Mouse (Mus musculus): ENCODE measurements around the gene Armc3. TPM values are rescaled to one million over a fixed set of nuclear protein-coding genes. Genes with fewer than 3 reads are reported as not detected.

The Armc3 gene
- polyA plus RNA-seq, 1 experiment from 2014 or later, result 0.15 TPM

- WGBS, result 89% methylated on average over 1 of the region's 1 CpGs
- Histone ChIP-seq H3K4me2 (ENCODE audit: low read depth, severe bottlenecking) (no peak overlapping the region), H3K36me3 (ENCODE audit: control insufficient read depth, insufficient read depth, low read length) (no peaks in the 10 kb centered on the region), H3K9me3 (ENCODE audit: control insufficient read depth, low read length) (no peaks in the 10 kb centered on the region), H3K4me1 (ENCODE audit: control insufficient read depth, insufficient read depth, low read length) (0 out of 2 replicates have a peak, but pooled peaks cover 4% of the 10 kb centered on the region), H3K27me3 (ENCODE audit: control insufficient read depth, insufficient read depth, low read length) (no peaks in the 10 kb centered on the region), H3K9ac (ENCODE audit: low read length) (no peak overlapping the region), H3K4me3 (ENCODE audit: low read depth, low read length) (no peak overlapping the region), H3K27ac (replicated peaks; ENCODE audit: low read depth, low read length) (no peak overlapping the region)
- no peak for ATAC-seq (ENCODE audit: insufficient number of reproducible peaks, low FRiP score, low TSS enrichment, low read depth)
- no peak for DNase-seq (ENCODE audit: low spot score)
These were observed 1.0 kb downstream of the Armc3 start for GRCm38 (mm10) chr2:19200112-19200511.

- H3K4me1 ChIP-seq (ENCODE audit: control insufficient read depth, insufficient read depth, low read length), result 0 out of 2 replicates have a peak, but pooled peaks cover 4% of the 10 kb centered on the region
- ATAC-seq (ENCODE audit: insufficient number of reproducible peaks, low FRiP score, low TSS enrichment, low read depth), result no peak
- no peak for DNase-seq (ENCODE audit: low spot score)
These were observed 2.6 kb downstream of the Armc3 start for GRCm38 (mm10) chr2:19201682-19202081.

GRCm38 (mm10) chr2:19234305-19234704 lies 35.2 kb downstream of the Armc3 start:
- Histone ChIP-seq H3K4me1 (ENCODE audit: control insufficient read depth, insufficient read depth, low read length) (no peaks in the 10 kb centered on the region), H3K4me2 (ENCODE audit: low read depth, severe bottlenecking) (no peak overlapping the region), H3K4me3 (ENCODE audit: low read depth, low read length) (no peak overlapping the region), H3K27me3 (ENCODE audit: control insufficient read depth, insufficient read depth, low read length) (no peaks in the 10 kb centered on the region), H3K9me3 (ENCODE audit: control insufficient read depth, low read length) (no peaks in the 10 kb centered on the region), H3K36me3 (ENCODE audit: control insufficient read depth, insufficient read depth, low read length) (no peaks in the 10 kb centered on the region), H3K27ac (replicated peaks; ENCODE audit: low read depth, low read length) (no peak overlapping the region), H3K9ac (ENCODE audit: low read length) (no peak overlapping the region)
- DNase-seq (ENCODE audit: low spot score) (no peak), ATAC-seq (ENCODE audit: insufficient number of reproducible peaks, low FRiP score, low TSS enrichment, low read depth) (no peak)
- WGBS, result 86% methylated on average over 5 of the region's 5 CpGs

More at GRCm38 (mm10) chr2:19201682-19202081, 2.6 kb downstream of the Armc3 start:
- H3K4me2 ChIP-seq (ENCODE audit: low read depth, severe bottlenecking), result no peak overlapping the region
- WGBS, result 78% methylated on average over 2 of the region's 2 CpGs
- no peaks in the 10 kb centered on the region for H3K36me3 ChIP-seq (ENCODE audit: control insufficient read depth, insufficient read depth, low read length)
- no peak overlapping the region for H3K9ac ChIP-seq (ENCODE audit: low read length)
- no peak overlapping the region for H3K4me3 ChIP-seq (ENCODE audit: low read depth, low read length)
- no peaks in the 10 kb centered on the region for H3K27me3 ChIP-seq (ENCODE audit: control insufficient read depth, insufficient read depth, low read length)
- no peak overlapping the region for H3K27ac ChIP-seq (replicated peaks; ENCODE audit: low read depth, low read length)
- no peaks in the 10 kb centered on the region for H3K9me3 ChIP-seq (ENCODE audit: control insufficient read depth, low read length)

GRCm38 (mm10) chr2:19235193-19235592 lies 36.1 kb downstream of the Armc3 start:
- no peak overlapping the region for H3K27ac ChIP-seq (replicated peaks; ENCODE audit: low read depth, low read length)
- 96% methylated on average over 2 of the region's 2 CpGs for WGBS
- ATAC-seq (ENCODE audit: insufficient number of reproducible peaks, low FRiP score, low TSS enrichment, low read depth) (no peak), DNase-seq (ENCODE audit: low spot score) (no peak)
- H3K36me3 ChIP-seq (ENCODE audit: control insufficient read depth, insufficient read depth, low read length), result no peaks in the 10 kb centered on the region
- H3K4me2 ChIP-seq (ENCODE audit: low read depth, severe bottlenecking), result no peak overlapping the region
- H3K4me3 ChIP-seq (ENCODE audit: low read depth, low read length), result no peak overlapping the region
- no peak overlapping the region for H3K9ac ChIP-seq (ENCODE audit: low read length)
- H3K4me1 ChIP-seq (ENCODE audit: control insufficient read depth, insufficient read depth, low read length), result no peaks in the 10 kb centered on the region
- no peaks in the 10 kb centered on the region for H3K9me3 ChIP-seq (ENCODE audit: control insufficient read depth, low read length)
- no peaks in the 10 kb centered on the region for H3K27me3 ChIP-seq (ENCODE audit: control insufficient read depth, insufficient read depth, low read length)

GRCm38 (mm10) chr2:19235614-19236013 lies 36.5 kb downstream of the Armc3 start:
- no peak for ATAC-seq (ENCODE audit: insufficient number of reproducible peaks, low FRiP score, low TSS enrichment, low read depth)
- H3K36me3 ChIP-seq (ENCODE audit: control insufficient read depth, insufficient read depth, low read length), result no peaks in the 10 kb centered on the region
- WGBS, result 83% methylated on average over 4 of the region's 4 CpGs
- no peaks in the 10 kb centered on the region for H3K27me3 ChIP-seq (ENCODE audit: control insufficient read depth, insufficient read depth, low read length)
- H3K9ac ChIP-seq (ENCODE audit: low read length), result no peak overlapping the region
- no peak for DNase-seq (ENCODE audit: low spot score)
- H3K4me3 ChIP-seq (ENCODE audit: low read depth, low read length), result no peak overlapping the region
- no peak overlapping the region for H3K4me2 ChIP-seq (ENCODE audit: low read depth, severe bottlenecking)
- H3K9me3 ChIP-seq (ENCODE audit: control insufficient read depth, low read length), result no peaks in the 10 kb centered on the region
- no peaks in the 10 kb centered on the region for H3K4me1 ChIP-seq (ENCODE audit: control insufficient read depth, insufficient read depth, low read length)
- no peak overlapping the region for H3K27ac ChIP-seq (replicated peaks; ENCODE audit: low read depth, low read length)

GRCm38 (mm10) chr2:19238771-19239170 lies 39.7 kb downstream of the Armc3 start:
- H3K9me3 ChIP-seq (ENCODE audit: control insufficient read depth, low read length), result no peaks in the 10 kb centered on the region
- H3K4me2 ChIP-seq (ENCODE audit: low read depth, severe bottlenecking), result no peak overlapping the region
- H3K9ac ChIP-seq (ENCODE audit: low read length), result no peak overlapping the region
- ATAC-seq (ENCODE audit: insufficient number of reproducible peaks, low FRiP score, low TSS enrichment, low read depth), result no peak
- H3K4me1 ChIP-seq (ENCODE audit: control insufficient read depth, insufficient read depth, low read length), result no peaks in the 10 kb centered on the region
- H3K36me3 ChIP-seq (ENCODE audit: control insufficient read depth, insufficient read depth, low read length), result no peaks in the 10 kb centered on the region
- H3K27me3 ChIP-seq (ENCODE audit: control insufficient read depth, insufficient read depth, low read length), result no peaks in the 10 kb centered on the region
- DNase-seq (ENCODE audit: low spot score), result no peak
- H3K27ac ChIP-seq (replicated peaks; ENCODE audit: low read depth, low read length), result no peak overlapping the region
- H3K4me3 ChIP-seq (ENCODE audit: low read depth, low read length), result no peak overlapping the region
- WGBS, result 64% methylated on average over 2 of the region's 2 CpGs

- ATAC-seq (ENCODE audit: insufficient number of reproducible peaks, low FRiP score, low TSS enrichment, low read depth) (no peak), DNase-seq (ENCODE audit: low spot score) (peak; percentile 8)
- Histone ChIP-seq H3K27me3 (ENCODE audit: control insufficient read depth, insufficient read depth, low read length) (no peaks in the 10 kb centered on the region), H3K4me1 (ENCODE audit: control insufficient read depth, insufficient read depth, low read length) (no peaks in the 10 kb centered on the region), H3K27ac (replicated peaks; ENCODE audit: low read depth, low read length) (no peak overlapping the region), H3K9ac (ENCODE audit: low read length) (no peak overlapping the region), H3K36me3 (ENCODE audit: control insufficient read depth, insufficient read depth, low read length) (no peaks in the 10 kb centered on the region), H3K4me2 (ENCODE audit: low read depth, severe bottlenecking) (no peak overlapping the region), H3K9me3 (ENCODE audit: control insufficient read depth, low read length) (no peaks in the 10 kb centered on the region), H3K4me3 (ENCODE audit: low read depth, low read length) (no peak overlapping the region)
- 88% methylated on average over 11 of the region's 11 CpGs for WGBS
These were observed 50.5 kb downstream of the Armc3 start for GRCm38 (mm10) chr2:19249611-19250010.

GRCm38 (mm10) chr2:19255037-19255436 lies 55.9 kb downstream of the Armc3 start:
- Histone ChIP-seq H3K27me3 (ENCODE audit: control insufficient read depth, insufficient read depth, low read length) (no peaks in the 10 kb centered on the region), H3K4me3 (ENCODE audit: low read depth, low read length) (no peak overlapping the region), H3K4me2 (ENCODE audit: low read depth, severe bottlenecking) (no peak overlapping the region), H3K9ac (ENCODE audit: low read length) (no peak overlapping the region), H3K4me1 (ENCODE audit: control insufficient read depth, insufficient read depth, low read length) (no peaks in the 10 kb centered on the region), H3K36me3 (ENCODE audit: control insufficient read depth, insufficient read depth, low read length) (no peaks in the 10 kb centered on the region), H3K9me3 (ENCODE audit: control insufficient read depth, low read length) (no peaks in the 10 kb centered on the region), H3K27ac (replicated peaks; ENCODE audit: low read depth, low read length) (no peak overlapping the region)
- ATAC-seq (ENCODE audit: insufficient number of reproducible peaks, low FRiP score, low TSS enrichment, low read depth) (no peak), DNase-seq (ENCODE audit: low spot score) (no peak)
- WGBS, result 83% methylated on average over 3 of the region's 3 CpGs

- H3K27ac ChIP-seq (replicated peaks; ENCODE audit: low read depth, low read length), result no peak overlapping the region
- DNase-seq (ENCODE audit: low spot score) (no peak), ATAC-seq (ENCODE audit: insufficient number of reproducible peaks, low FRiP score, low TSS enrichment, low read depth) (no peak)
- H3K9ac ChIP-seq (ENCODE audit: low read length), result no peak overlapping the region
- H3K4me2 ChIP-seq (ENCODE audit: low read depth, severe bottlenecking), result no peak overlapping the region
- H3K9me3 ChIP-seq (ENCODE audit: control insufficient read depth, low read length), result no peaks in the 10 kb centered on the region
- no peaks in the 10 kb centered on the region for H3K4me1 ChIP-seq (ENCODE audit: control insufficient read depth, insufficient read depth, low read length)
- H3K36me3 ChIP-seq (ENCODE audit: control insufficient read depth, insufficient read depth, low read length), result no peaks in the 10 kb centered on the region
- no peak overlapping the region for H3K4me3 ChIP-seq (ENCODE audit: low read depth, low read length)
- no peaks in the 10 kb centered on the region for H3K27me3 ChIP-seq (ENCODE audit: control insufficient read depth, insufficient read depth, low read length)
These were observed 58.2 kb downstream of the Armc3 start for GRCm38 (mm10) chr2:19257255-19257654.

All from limb, embryonic 11.5 days (tissue).